Comparison of ENCODE assay signal across 26 mouse cellular contexts in the genomic region with DNA sequence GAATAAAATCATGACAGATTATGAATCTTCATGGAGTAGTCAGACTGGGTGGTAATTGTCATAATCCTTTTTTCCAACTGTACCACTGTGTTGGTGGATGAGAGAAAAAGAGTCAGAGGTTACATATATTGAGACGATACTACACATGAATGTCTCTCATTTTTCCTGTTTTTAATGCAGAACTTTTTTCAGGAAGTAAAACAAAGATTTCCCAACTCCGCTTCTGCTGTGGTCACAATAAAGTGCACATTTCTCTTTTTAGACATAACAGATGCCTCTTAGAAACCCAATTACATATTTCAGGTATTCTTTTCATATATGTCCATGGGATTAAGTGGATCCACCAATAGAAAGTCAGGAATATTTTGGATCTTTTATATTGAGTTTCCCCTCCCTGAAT. TPM values are rescaled to one million over a fixed set of nuclear protein-coding genes. Genes with fewer than 3 reads are reported as not detected.
DNase-seq lines count a peak whose midpoint lies in the region; ATAC-seq and TF ChIP-seq lines count a peak whose summit lies in the region.
"Had no signal": no experiment of that assay in that cellular context is flagged by ENCODE, and none has a peak within 500 bp of the region (broad histone marks: within the 10 kb centered on the region; RNA-seq: fewer than 3 reads in every experiment).

No protein-coding gene starts in this region.

- H3K79me2 ChIP-seq in liver, adult 2 months (ENCODE audit: control insufficient read depth, insufficient read depth, low read length) = no peaks in the 10 kb centered on the region

- H3K27me3 ChIP-seq in liver, adult 2 months (ENCODE audit: control insufficient read depth, insufficient read depth, low read length) = no peaks in the 10 kb centered on the region
- H3K27me3 ChIP-seq in liver, embryonic 11.5 days (replicated peaks; ENCODE audit: control insufficient read depth, insufficient read depth, low read length) = no peaks in the 10 kb centered on the region
- H3K27me3 ChIP-seq: CH12.LX; embryonic facial prominence, embryonic 12.5 days; forebrain, embryonic 13.5 days; forebrain, embryonic 15.5 days had no signal

- H3K4me3 ChIP-seq in liver, adult 2 months (ENCODE audit: insufficient read depth, low read depth, low read length) = no peak overlapping the region
- no peak overlapping the region for H3K4me3 ChIP-seq in liver, embryonic 11.5 days (ENCODE audit: low read depth, low read length)
- H3K4me3 ChIP-seq in layer of hippocampus, adult 2 months = no peak overlapping the region
- H3K4me3 ChIP-seq: embryonic facial prominence, embryonic 10.5 days; embryonic facial prominence, embryonic 12.5 days; forebrain, embryonic 13.5 days; forebrain, embryonic 15.5 days had no signal

- H3K27ac ChIP-seq in liver, adult 2 months (replicated peaks; ENCODE audit: insufficient read depth, low read depth, low read length) = no peak overlapping the region
- H3K27ac ChIP-seq in liver, embryonic 11.5 days (ENCODE audit: low read depth, low read length) = no peak overlapping the region
- H3K27ac ChIP-seq in layer of hippocampus, adult 2 months = no peak overlapping the region
- H3K27ac ChIP-seq: embryonic facial prominence, embryonic 10.5 days; embryonic facial prominence, embryonic 12.5 days; forebrain, embryonic 13.5 days; forebrain, embryonic 15.5 days had no signal

- no peaks in the 10 kb centered on the region for H3K36me3 ChIP-seq in liver, adult 2 months (ENCODE audit: control insufficient read depth, insufficient read depth, low read length)
- H3K36me3 ChIP-seq in liver, embryonic 11.5 days (ENCODE audit: control insufficient read depth, insufficient read depth, low read length) = no peaks in the 10 kb centered on the region
- H3K36me3 ChIP-seq: embryonic facial prominence, embryonic 10.5 days; embryonic facial prominence, embryonic 12.5 days; forebrain, embryonic 15.5 days; G1E had no signal

- H3K4me1 ChIP-seq in liver, adult 2 months (ENCODE audit: control insufficient read depth, insufficient read depth, low read length) = no peaks in the 10 kb centered on the region
- no peaks in the 10 kb centered on the region for H3K4me1 ChIP-seq in liver, embryonic 11.5 days (replicated peaks; ENCODE audit: control insufficient read depth, insufficient read depth, low read length)
- H3K4me1 ChIP-seq: embryonic facial prominence, embryonic 10.5 days; embryonic facial prominence, embryonic 12.5 days; forebrain, embryonic 13.5 days; forebrain, embryonic 15.5 days had no signal

- WGBS in liver, adult 2 months = 78% methylated on average over 2 of the region's 2 CpGs
- 78% methylated on average over 2 of the region's 2 CpGs for WGBS in liver, embryonic 11.5 days

- H3K9ac ChIP-seq in liver, adult 2 months (ENCODE audit: low read depth, low read length) = no peak overlapping the region
- H3K9ac ChIP-seq in liver, embryonic 11.5 days (ENCODE audit: low read depth, low read length) = no peak overlapping the region
- H3K9ac ChIP-seq: embryonic facial prominence, embryonic 12.5 days; forebrain, embryonic 13.5 days; forebrain, embryonic 15.5 days had no signal

- TF ChIP-seq POLR2A in liver, adult 2 months (IDR thresholded peaks at IDR 0.05; ENCODE audit: extremely low read depth, insufficient read depth, low read length) = no peak

- TF ChIP-seq CTCF in liver, adult 2 months (IDR thresholded peaks at IDR 0.05; ENCODE audit: low read depth, low read length) = no peak
- no peak for TF ChIP-seq CTCF in layer of hippocampus, adult 2 months (conservative IDR thresholded peaks at IDR 0.05)

- no peak overlapping the region for H3K4me2 ChIP-seq in liver, embryonic 11.5 days
- H3K4me2 ChIP-seq: embryonic facial prominence, embryonic 12.5 days; forebrain, embryonic 13.5 days; forebrain, embryonic 15.5 days had no signal

- H3K9me3 ChIP-seq in liver, embryonic 11.5 days (ENCODE audit: control insufficient read depth, low read length) = no peaks in the 10 kb centered on the region
- H3K9me3 ChIP-seq: embryonic facial prominence, embryonic 12.5 days; forebrain, embryonic 15.5 days; G1E had no signal

- peak; percentile 6 for DNase-seq in liver, adult 2 months (ENCODE audit: extremely low read depth, low read depth, low spot score)
- DNase-seq in liver, embryonic 11.5 days (ENCODE audit: low spot score) = no peak
- DNase-seq in layer of hippocampus, adult 2 months (ENCODE audit: low spot score in 2 of 2) = no peak
- DNase-seq: adrenal gland, adult 8-10 months; adrenal gland, postnatal 14 days; adrenal gland, postnatal 36 days; B cell, adult 2 months; cerebellum, adult 11-12 months; cerebellum, adult 2 months; cerebellum, adult 9-10 months; cerebellum, postnatal 10 days; cerebellum, postnatal 25 days had no signal

- ATAC-seq in liver, embryonic 11.5 days (replicated peaks; ENCODE audit: low FRiP score) = no peak
- peak; percentile 84 for ATAC-seq in granulocyte monocyte progenitor cell, adult 5-6 weeks (replicated peaks; ENCODE audit: poor library complexity, severe bottlenecking)
- ATAC-seq in megakaryocyte progenitor cell, adult 5-6 weeks (replicated peaks; ENCODE audit: poor library complexity) = peak; percentile 71
- no peak for ATAC-seq in inflammation-experienced regulatory T-cells, adult 6 months
- ATAC-seq: activated CD4-positive, CD25-positive, alpha-beta regulatory T cell, adult 4 months; CD4-positive, CD25-positive, alpha-beta regulatory T cell, adult 4 months; forebrain, embryonic 13.5 days; forebrain, embryonic 15.5 days; Patski had no signal

RNA-seq across cellular contexts. Expression of a gene that starts 46.7 kb away (rescaled TPM):
- total RNA-seq in liver, adult 2 months (2014; rRNA removed) = 0.09 TPM in 1 of 2 replicates, not detected in the other
- polyA plus RNA-seq in liver, adult 2 months (2012; rRNA removed) = 0.20 TPM in 1 of 2 replicates, not detected in the other
- polyA plus RNA-seq in liver, embryonic 11.5 days (2014; fragmentation: Nextera tagmentation; extraction: Ambion mirVana) = 0.13 and 0.23 TPM in 2 replicates
- total RNA-seq in granulocyte monocyte progenitor cell, adult 5-6 weeks (2014; fragmentation: Nextera tagmentation) = not detected in 2 replicates
- total RNA-seq in granulocyte monocyte progenitor cell, adult 5-6 weeks (2017) = 1.6 TPM in 1 of 2 replicates, not detected in the other
- total RNA-seq in megakaryocyte progenitor cell, adult 5-6 weeks (2015) = 0.71 and 0.91 TPM in 2 replicates
- 0.64 and 0.67 TPM in 2 replicates for total RNA-seq in megakaryocyte progenitor cell, adult 5-6 weeks (2017)
- not detected for total RNA-seq in layer of hippocampus, adult 2 months (2021)
- not detected for polyA plus RNA-seq in inflammation-experienced regulatory T-cells, adult 6 months (2017; shearing (Covaris generic))
- polyA plus RNA-seq: activated CD4-positive, CD25-positive, alpha-beta regulatory T cell, adult 4 months; cerebellum, adult 2 months; cortical plate, adult 2 months; embryonic facial prominence, embryonic 10.5 days; embryonic facial prominence, embryonic 12.5 days; forebrain, embryonic 11.5 days; forebrain, embryonic 13.5 days; forebrain, embryonic 15.5 days; G1E; Patski had no signal

Comparison
In these comparisons a context has a peak if more than half of its experiments do, and no peak if none do; other contexts are left out.
1. ATAC-seq: peak in granulocyte monocyte progenitor cell, adult 5-6 weeks (single experiment) and megakaryocyte progenitor cell, adult 5-6 weeks (single experiment); none in liver, embryonic 11.5 days (single experiment) and inflammation-experienced regulatory T-cells, adult 6 months (single experiment).